Mouse (Mus musculus) lung, postnatal 0 days (tissue): ENCODE measurements around the gene Tgfbr3l. TPM values are rescaled to one million over a fixed set of nuclear protein-coding genes. Genes with fewer than 3 reads are reported as not detected.

Experiments used
- ATAC-seq: fragments of 200-750 bp; cut with Nextera tagmentation; 2 replicates; pipeline ENCODE4 v1.8.0; 2017; ENCODE audit warnings: moderate library complexity
- DNase-seq: peaks from one replicate; pipeline ENCODE4 v3.0.0-alpha.2; 2016; ENCODE audit warnings: low spot score
- H3K27ac ChIP-seq: fragments of 300-500 bp; sonication (generic); 2 replicates; pipeline ENCODE4 v1.5.1; 2014; ENCODE audit warnings: antibody characterized with exemption, mild to moderate bottlenecking, low read length, mixed read lengths
- H3K27me3 ChIP-seq: fragments of 300-500 bp; sonication (generic); replicated peaks from 2 replicates; pipeline ENCODE4 v1.6.1; 2014; ENCODE audit warnings: low read length, mixed read lengths; ENCODE audit not compliant: insufficient read depth
- H3K36me3 ChIP-seq: fragments of 300-500 bp; sonication (generic); 2 replicates; pipeline ENCODE4 v1.6.1; 2014; ENCODE audit warnings: low read length, mixed read lengths; ENCODE audit not compliant: insufficient read depth
- H3K4me1 ChIP-seq: fragments of 300-500 bp; sonication (generic); 2 replicates; pipeline ENCODE4 v1.6.1; 2014; ENCODE audit warnings: antibody characterized with exemption, low read depth, low read length, mixed read lengths; ENCODE audit not compliant: insufficient read depth
- H3K4me2 ChIP-seq: fragments of 300-500 bp; sonication (generic); replicated peaks from 2 replicates; pipeline ENCODE4 v1.6.1; 2014; ENCODE audit warnings: low read depth, mild to moderate bottlenecking, low read length, moderate library complexity, mixed read lengths
- H3K4me3 ChIP-seq: fragments of 300-500 bp; sonication (generic); 2 replicates; pipeline ENCODE4 v1.5.1; 2014; ENCODE audit warnings: low read depth, low read length
- H3K9ac ChIP-seq: fragments of 300-500 bp; sonication (generic); replicated peaks from 2 replicates; pipeline ENCODE4 v1.6.1; 2014; ENCODE audit warnings: low read depth, mild to moderate bottlenecking
- H3K9me3 ChIP-seq: fragments of 300-500 bp; sonication (generic); 2 replicates; pipeline ENCODE4 v1.6.1; 2016; ENCODE audit warnings: low read length, mixed read lengths
- CTCF ChIP-seq: IDR thresholded peaks from 2 replicates; pipeline ENCODE4 v1.5.1; 2016; ENCODE audit warnings: antibody characterized with exemption, mild to moderate bottlenecking
- EP300 ChIP-seq: IDR thresholded peaks from 2 replicates; pipeline ENCODE4 v1.6.1; 2016; ENCODE audit warnings: antibody characterized with exemption, mild to moderate bottlenecking, control low read depth
- WGBS: fragments of 180-500 bp; shearing (Covaris S2); extraction: QIAGEN DNeasy Blood & Tissue Kit; methylation state at CpG from one replicate; pipeline ENCODE4 v1.1.7; 2014; 5-methylcytosine and 5-hydroxymethylcytosine counted together
- polyA plus RNA-seq: library from polyadenylated mRNA; unstranded; fragments of >200 nt; fragmentation: Nextera tagmentation; extraction: Ambion mirVana; gene quantifications from 2 replicates; pipeline ENCODE4 v1.2.1, GENCODE M21; 2015

Gene Tgfbr3l
- polyA plus RNA-seq, 1 experiment from 2014 or later = 4.3 TPM

- no peak for TF ChIP-seq EP300
- no peak for TF ChIP-seq CTCF
- no peaks in the 10 kb centered on the region for H3K9me3 ChIP-seq
- ATAC-seq = no peak
- DNase-seq = no peak
- H3K4me2 ChIP-seq = no peak overlapping the region
- no peak overlapping the region for H3K27ac ChIP-seq
- H3K4me1 ChIP-seq = no peaks in the 10 kb centered on the region
- WGBS = 91% methylated on average over 13 of the region's 13 CpGs
- H3K36me3 ChIP-seq = peaks cover 27% of the 10 kb centered on the region
- no peaks in the 10 kb centered on the region for H3K27me3 ChIP-seq
- H3K4me3 ChIP-seq = no peak overlapping the region
- no peak overlapping the region for H3K9ac ChIP-seq
Observed at GRCm38 (mm10) chr8:4245737-4246136, 2.3 kb upstream of the Tgfbr3l start.

- WGBS = 76% methylated on average over 8 of the region's 8 CpGs
- H3K4me1 ChIP-seq = no peaks in the 10 kb centered on the region
- ATAC-seq = no peak
Observed at GRCm38 (mm10) chr8:4247241-4247640, 773 bp upstream of the Tgfbr3l start.

GRCm38 (mm10) chr8:4249213-4249612 lies 1.2 kb downstream of the Tgfbr3l start:
- no peak overlapping the region for H3K4me3 ChIP-seq
- no peaks in the 10 kb centered on the region for H3K27me3 ChIP-seq
- TF ChIP-seq CTCF = no peak
- TF ChIP-seq EP300 = no peak
- no peak for ATAC-seq
- no peak overlapping the region for H3K9ac ChIP-seq
- H3K4me2 ChIP-seq = no peak overlapping the region
- no peak for DNase-seq
- peaks cover 13% of the 10 kb centered on the region for H3K36me3 ChIP-seq
- H3K4me1 ChIP-seq = peaks cover 4% of the 10 kb centered on the region; the same call in 1 of the 2 replicates
- H3K27ac ChIP-seq = no peak overlapping the region
- no peaks in the 10 kb centered on the region for H3K9me3 ChIP-seq
- 19% methylated on average over 29 of the region's 29 CpGs for whole genome bisulfite sequencing

More at GRCm38 (mm10) chr8:4247241-4247640, 773 bp upstream of the Tgfbr3l start:
- no peaks in the 10 kb centered on the region for H3K27me3 ChIP-seq
- no peak overlapping the region for H3K4me2 ChIP-seq
- H3K4me3 ChIP-seq = no peak overlapping the region
- H3K9me3 ChIP-seq = no peaks in the 10 kb centered on the region
- TF ChIP-seq CTCF = no peak
- no peak for TF ChIP-seq EP300
- peaks cover 27% of the 10 kb centered on the region for H3K36me3 ChIP-seq
- H3K9ac ChIP-seq = no peak overlapping the region
- no peak for DNase-seq
- no peak overlapping the region for H3K27ac ChIP-seq

- no peaks in the 10 kb centered on the region for H3K9me3 ChIP-seq
- H3K4me1 ChIP-seq = peaks cover 4% of the 10 kb centered on the region; the same call in 1 of the 2 replicates
- H3K27ac ChIP-seq = no peak overlapping the region
- DNase-seq = peak; percentile 85
- no peak overlapping the region for H3K4me3 ChIP-seq
- peaks cover 7% of the 10 kb centered on the region; the same call in 1 of the 2 replicates for H3K36me3 ChIP-seq
- no peak overlapping the region for H3K4me2 ChIP-seq
- no peak overlapping the region for H3K9ac ChIP-seq
- peak; percentile 32 for ATAC-seq
- WGBS = 43% methylated on average over 26 of the region's 26 CpGs
- H3K27me3 ChIP-seq = no peaks in the 10 kb centered on the region
- peak; percentile 89 for TF ChIP-seq CTCF
- TF ChIP-seq EP300 = no peak
Observed at GRCm38 (mm10) chr8:4250306-4250970, 2.4 kb downstream of the Tgfbr3l start.

GRCm38 (mm10) chr8:4252116-4252760 lies 4.2 kb downstream of the Tgfbr3l start:
- Histone ChIP-seq H3K4me2 (peak overlapping the region; percentile 86), H3K9me3 (no peaks in the 10 kb centered on the region), H3K9ac (peak overlapping the region; percentile 82), H3K27ac (peak overlapping the region; percentile 74; the same call in 1 of the 2 replicates), H3K4me3 (peak overlapping the region; percentile 85), H3K36me3 (0 out of 2 replicates have a peak, but pooled peaks cover 4% of the 10 kb centered on the region), H3K4me1 (peaks cover 4% of the 10 kb centered on the region; the same call in 1 of the 2 replicates), H3K27me3 (no peaks in the 10 kb centered on the region)
- TF ChIP-seq EP300 = no peak
- WGBS = 42% methylated on average over 8 of the region's 8 CpGs
- no peak for DNase-seq
- no peak for ATAC-seq
